7 mouse cellular contexts compared by ENCODE assay signal in genomic region chrX:94798183-94798619, GRCm38 (mm10).
A peak's percentile ranks its signal among the peaks of the same experiment; 100 is the strongest.
DNase-seq lines count a peak whose midpoint lies in the region; ATAC-seq and TF ChIP-seq lines count a peak whose summit lies in the region.
"Not testable (repeated sequence)": the region's sequence is repeated elsewhere in the genome, so short reads cannot be mapped to it uniquely, and the experiment has no call there.

No protein-coding gene starts in this region.

- not testable (repeated sequence) for H3K4me1 ChIP-seq in forebrain, embryonic 14.5 days (ENCODE audit: control insufficient read depth, insufficient read depth, low read length); heart, postnatal 0 days (ENCODE audit: control insufficient read depth, insufficient read depth); intestine, embryonic 15.5 days (replicated peaks); limb, embryonic 15.5 days; lung, postnatal 0 days (ENCODE audit: insufficient read depth, low read depth, low read length)

- not testable (repeated sequence) for DNase-seq in forebrain, embryonic 14.5 days (ENCODE audit: low spot score); heart, postnatal 0 days (ENCODE audit: low spot score); lung, postnatal 0 days (ENCODE audit: low spot score)

- not testable (repeated sequence) for H3K9ac ChIP-seq in forebrain, embryonic 14.5 days (ENCODE audit: low read length); heart, postnatal 0 days (replicated peaks; ENCODE audit: low read depth, low read length); intestine, embryonic 15.5 days; limb, embryonic 15.5 days; lung, postnatal 0 days (replicated peaks; ENCODE audit: low read depth)

- TF ChIP-seq EP300 in heart, postnatal 0 days (IDR thresholded peaks at IDR 0.05; ENCODE audit: low read depth); lung, postnatal 0 days (IDR thresholded peaks at IDR 0.05): not testable (repeated sequence)

- H3K4me2 ChIP-seq in forebrain, embryonic 14.5 days (ENCODE audit: low read length); heart, postnatal 0 days (ENCODE audit: low read depth, low read length); intestine, embryonic 15.5 days (replicated peaks); limb, embryonic 15.5 days; lung, postnatal 0 days (replicated peaks; ENCODE audit: low read depth, low read length): not testable (repeated sequence)

- WGBS in forebrain, embryonic 14.5 days = no CpG with 5 or more reads among the region's 22 CpGs
- WGBS in heart, postnatal 0 days = no CpG with 5 or more reads among the region's 22 CpGs
- no CpG with 5 or more reads among the region's 22 CpGs for WGBS in intestine, embryonic 15.5 days
- WGBS in limb, embryonic 15.5 days = no CpG with 5 or more reads among the region's 22 CpGs
- no CpG with 5 or more reads among the region's 22 CpGs for WGBS in lung, postnatal 0 days

- H3K4me3 ChIP-seq in forebrain, embryonic 14.5 days (ENCODE audit: low read depth, low read length); heart, postnatal 0 days (ENCODE audit: low read depth, low read length); intestine, embryonic 15.5 days (replicated peaks); limb, embryonic 15.5 days; lung, postnatal 0 days (ENCODE audit: low read depth, low read length): not testable (repeated sequence)

- not testable (repeated sequence) for H3K27me3 ChIP-seq in forebrain, embryonic 14.5 days (replicated peaks; ENCODE audit: control insufficient read depth, insufficient read depth, low read length); heart, postnatal 0 days (ENCODE audit: control insufficient read depth, insufficient read depth, low read length); intestine, embryonic 15.5 days (replicated peaks); limb, embryonic 15.5 days; lung, postnatal 0 days (replicated peaks; ENCODE audit: insufficient read depth, low read length)

- H3K27ac ChIP-seq in forebrain, embryonic 14.5 days (ENCODE audit: low read depth, low read length); heart, postnatal 0 days (ENCODE audit: low read depth); intestine, embryonic 15.5 days; limb, embryonic 15.5 days; lung, postnatal 0 days (ENCODE audit: low read length): not testable (repeated sequence)

- 0 out of 2 replicates have a peak, but pooled peaks have one; percentile 16 for ATAC-seq in cerebellum, adult (ENCODE audit: insufficient number of reproducible peaks, low FRiP score, low TSS enrichment)
- peak; percentile 67 for ATAC-seq in forebrain, embryonic 14.5 days
- peak; percentile 59 for ATAC-seq in heart, postnatal 0 days (ENCODE audit: insufficient read depth, low read depth)
- peak; percentile 82 for ATAC-seq in intestine, embryonic 15.5 days
- ATAC-seq in limb, embryonic 15.5 days (ENCODE audit: insufficient number of reproducible peaks, low FRiP score, low TSS enrichment, low read depth) = peak; percentile 33
- peak; percentile 71 for ATAC-seq in lung, postnatal 0 days
- peak; percentile 33; the same call in 1 of the 2 replicates for ATAC-seq in monocyte, adult 5-6 weeks (replicated peaks; ENCODE audit: insufficient number of reproducible peaks, low FRiP score, low TSS enrichment, poor library complexity, severe bottlenecking)

- not testable (repeated sequence) for H3K9me3 ChIP-seq in forebrain, embryonic 14.5 days (replicated peaks; ENCODE audit: control insufficient read depth, low read length); heart, postnatal 0 days (replicated peaks; ENCODE audit: control insufficient read depth, low read length); intestine, embryonic 15.5 days; limb, embryonic 15.5 days; lung, postnatal 0 days (ENCODE audit: low read length)

- TF ChIP-seq CTCF in heart, postnatal 0 days (IDR thresholded peaks at IDR 0.05; ENCODE audit: low read depth); lung, postnatal 0 days (IDR thresholded peaks at IDR 0.05): not testable (repeated sequence)

- H3K36me3 ChIP-seq in forebrain, embryonic 14.5 days (ENCODE audit: control insufficient read depth, insufficient read depth, low read length); heart, postnatal 0 days (replicated peaks; ENCODE audit: control insufficient read depth, insufficient read depth, low read length); intestine, embryonic 15.5 days; limb, embryonic 15.5 days; lung, postnatal 0 days (ENCODE audit: insufficient read depth, low read length): not testable (repeated sequence)

Comparison
In these comparisons a context has a peak if more than half of its experiments do, and no peak if none do; other contexts are left out.
1. ATAC-seq: peak in every context shown above with its lines; median percentile 82 in intestine, embryonic 15.5 days; 71 in lung, postnatal 0 days; 67 in forebrain, embryonic 14.5 days; 59 in heart, postnatal 0 days; 33 in limb, embryonic 15.5 days; 33 in monocyte, adult 5-6 weeks; 16 in cerebellum, adult.